Mouse (Mus musculus): ENCODE measurements around the gene Siglech. TPM values are rescaled to one million over a fixed set of nuclear protein-coding genes. Genes with fewer than 3 reads are reported as not detected.
"Not testable (repeated sequence)": the region's sequence is repeated elsewhere in the genome, so short reads cannot be mapped to it uniquely, and the experiment has no call there.

The Siglech gene
- polyA plus RNA-seq, 1 experiment from 2014 or later: 0.27 TPM

DNA sequence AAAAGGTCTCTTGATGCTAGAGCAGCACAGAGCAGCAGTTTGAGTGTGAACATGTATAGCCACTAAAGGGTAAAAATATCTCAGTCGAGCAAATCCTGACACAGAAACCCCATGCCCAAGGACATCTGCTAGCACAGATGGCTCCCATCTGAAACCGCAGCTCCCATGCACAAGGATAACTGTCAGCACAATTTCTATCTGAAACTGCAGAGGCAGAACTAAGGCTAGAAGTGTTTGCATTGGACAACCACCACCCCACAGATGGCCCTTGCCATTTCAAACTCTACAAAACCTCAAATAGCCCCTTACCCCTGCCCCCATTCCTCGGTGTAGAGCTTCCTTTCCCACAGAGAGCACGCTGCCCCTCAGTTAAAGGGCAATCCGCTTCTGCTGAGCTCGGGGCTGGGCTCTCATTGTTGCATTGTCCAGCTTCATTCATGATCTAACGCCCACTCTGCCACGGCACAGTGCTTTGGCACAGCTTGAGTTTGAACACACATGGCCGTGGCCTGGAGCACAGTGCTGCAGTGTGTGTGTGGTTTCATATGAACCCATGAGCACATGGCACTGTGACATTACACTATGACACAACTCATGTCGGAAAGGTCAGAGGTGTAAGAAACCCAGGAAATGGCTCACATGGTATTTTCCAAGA lies 23.3 kb upstream of the Siglech start:
- no peaks in the 10 kb centered on the region for H3K4me1 ChIP-seq (ENCODE audit: insufficient read depth, low read depth, low read length)
- no peak overlapping the region for H3K4me3 ChIP-seq (ENCODE audit: low read depth, low read length)
- ATAC-seq (no peak), DNase-seq (ENCODE audit: low spot score) (no peak)
- TF ChIP-seq EP300 (IDR thresholded peaks at IDR 0.05): no peak
- TF ChIP-seq CTCF (IDR thresholded peaks at IDR 0.05): no peak
- no peaks in the 10 kb centered on the region for H3K36me3 ChIP-seq (ENCODE audit: insufficient read depth, low read length)
- H3K27me3 ChIP-seq (replicated peaks; ENCODE audit: insufficient read depth, low read length): no peaks in the 10 kb centered on the region
- H3K9ac ChIP-seq (replicated peaks; ENCODE audit: low read depth): no peak overlapping the region
- 63% methylated on average over 10 of the region's 10 CpGs for WGBS
- no peak overlapping the region for H3K27ac ChIP-seq (ENCODE audit: low read length)
- H3K4me2 ChIP-seq (replicated peaks; ENCODE audit: low read depth, low read length): no peak overlapping the region
- no peaks in the 10 kb centered on the region for H3K9me3 ChIP-seq (ENCODE audit: low read length)

GRCm38 (mm10) chr7:55750841-55751240 lies 17.1 kb upstream of the Siglech start:
- DNase-seq (ENCODE audit: low spot score) (no peak), ATAC-seq (no peak)
- Histone ChIP-seq H3K4me3 (ENCODE audit: low read depth, low read length) (no peak overlapping the region), H3K4me1 (ENCODE audit: insufficient read depth, low read depth, low read length) (no peaks in the 10 kb centered on the region), H3K4me2 (replicated peaks; ENCODE audit: low read depth, low read length) (no peak overlapping the region), H3K27me3 (replicated peaks; ENCODE audit: insufficient read depth, low read length) (no peaks in the 10 kb centered on the region), H3K9me3 (ENCODE audit: low read length) (no peaks in the 10 kb centered on the region), H3K36me3 (ENCODE audit: insufficient read depth, low read length) (no peaks in the 10 kb centered on the region), H3K27ac (ENCODE audit: low read length) (no peak overlapping the region), H3K9ac (replicated peaks; ENCODE audit: low read depth) (no peak overlapping the region)
- TF ChIP-seq CTCF (IDR thresholded peaks at IDR 0.05): no peak
- 70% methylated on average over 3 of the region's 3 CpGs for WGBS

GRCm38 (mm10) chr7:55759346-55759745 lies 8.6 kb upstream of the Siglech start:
- H3K4me3 ChIP-seq (ENCODE audit: low read depth, low read length): no peak overlapping the region
- DNase-seq (ENCODE audit: low spot score) (no peak), ATAC-seq (no peak)
- H3K4me1 ChIP-seq (ENCODE audit: insufficient read depth, low read depth, low read length): no peaks in the 10 kb centered on the region
- no peak overlapping the region for H3K4me2 ChIP-seq (replicated peaks; ENCODE audit: low read depth, low read length)
- no peak overlapping the region for H3K27ac ChIP-seq (ENCODE audit: low read length)
- TF ChIP-seq EP300 (IDR thresholded peaks at IDR 0.05): no peak
- TF ChIP-seq CTCF (IDR thresholded peaks at IDR 0.05): no peak
- no peaks in the 10 kb centered on the region for H3K27me3 ChIP-seq (replicated peaks; ENCODE audit: insufficient read depth, low read length)
- H3K9ac ChIP-seq (replicated peaks; ENCODE audit: low read depth): no peak overlapping the region
- H3K36me3 ChIP-seq (ENCODE audit: insufficient read depth, low read length): no peaks in the 10 kb centered on the region
- 65% methylated on average over 3 of the region's 3 CpGs for WGBS
- no peaks in the 10 kb centered on the region for H3K9me3 ChIP-seq (ENCODE audit: low read length)

GRCm38 (mm10) chr7:55780011-55780410 lies 12.0 kb downstream of the Siglech start:
- DNase-seq (ENCODE audit: low spot score) (no peak), ATAC-seq (no peak)
- 34% methylated on average over 4 of the region's 4 CpGs for WGBS
- Histone ChIP-seq H3K27me3 (replicated peaks; ENCODE audit: insufficient read depth, low read length) (no peaks in the 10 kb centered on the region), H3K4me2 (replicated peaks; ENCODE audit: low read depth, low read length) (no peak overlapping the region), H3K4me1 (ENCODE audit: insufficient read depth, low read depth, low read length) (no peaks in the 10 kb centered on the region), H3K27ac (ENCODE audit: low read length) (no peak overlapping the region), H3K9me3 (ENCODE audit: low read length) (no peaks in the 10 kb centered on the region), H3K36me3 (ENCODE audit: insufficient read depth, low read length) (no peaks in the 10 kb centered on the region), H3K9ac (replicated peaks; ENCODE audit: low read depth) (no peak overlapping the region), H3K4me3 (ENCODE audit: low read depth, low read length) (no peak overlapping the region)
- no peak for TF ChIP-seq EP300 (IDR thresholded peaks at IDR 0.05)
- TF ChIP-seq CTCF (IDR thresholded peaks at IDR 0.05): no peak

- TF ChIP-seq CTCF (IDR thresholded peaks at IDR 0.05): no peak
- TF ChIP-seq EP300 (IDR thresholded peaks at IDR 0.05): no peak
- ATAC-seq (no peak), DNase-seq (ENCODE audit: low spot score) (no peak)
- H3K4me3 ChIP-seq (ENCODE audit: low read depth, low read length): no peak overlapping the region
- H3K4me2 ChIP-seq (replicated peaks; ENCODE audit: low read depth, low read length): no peak overlapping the region
- H3K36me3 ChIP-seq (ENCODE audit: insufficient read depth, low read length): no peaks in the 10 kb centered on the region
- H3K27ac ChIP-seq (ENCODE audit: low read length): no peak overlapping the region
- no peaks in the 10 kb centered on the region for H3K4me1 ChIP-seq (ENCODE audit: insufficient read depth, low read depth, low read length)
- H3K9me3 ChIP-seq (ENCODE audit: low read length): no peaks in the 10 kb centered on the region
- H3K9ac ChIP-seq (replicated peaks; ENCODE audit: low read depth): no peak overlapping the region
- H3K27me3 ChIP-seq (replicated peaks; ENCODE audit: insufficient read depth, low read length): no peaks in the 10 kb centered on the region
- WGBS: 57% methylated on average over 3 of the region's 3 CpGs
Observed at GRCm38 (mm10) chr7:55782493-55782892, 14.5 kb downstream of the Siglech start.

- Histone ChIP-seq H3K4me2 (replicated peaks; ENCODE audit: low read depth, low read length) (no peak overlapping the region), H3K9me3 (ENCODE audit: low read length) (no peaks in the 10 kb centered on the region), H3K4me1 (ENCODE audit: insufficient read depth, low read depth, low read length) (no peaks in the 10 kb centered on the region), H3K9ac (replicated peaks; ENCODE audit: low read depth) (no peak overlapping the region), H3K27me3 (replicated peaks; ENCODE audit: insufficient read depth, low read length) (no peaks in the 10 kb centered on the region), H3K4me3 (ENCODE audit: low read depth, low read length) (no peak overlapping the region), H3K27ac (ENCODE audit: low read length) (no peak overlapping the region), H3K36me3 (ENCODE audit: insufficient read depth, low read length) (no peaks in the 10 kb centered on the region)
- TF ChIP-seq CTCF (IDR thresholded peaks at IDR 0.05): no peak
- TF ChIP-seq EP300 (IDR thresholded peaks at IDR 0.05): no peak
- peak; percentile 47; the same call in 1 of the 2 replicates for ATAC-seq
- no peak for DNase-seq (ENCODE audit: low spot score)
- 29% methylated on average over 3 of the region's 3 CpGs for WGBS
Observed at GRCm38 (mm10) chr7:55784580-55784979, 16.6 kb downstream of the Siglech start.

GRCm38 (mm10) chr7:55790586-55790985 lies 22.6 kb downstream of the Siglech start:
- WGBS: 41% methylated on average over 5 of the region's 5 CpGs

More at GRCm38 (mm10) chr7:55790586-55790985, 22.6 kb downstream of the Siglech start:
- not testable (repeated sequence) for DNase-seq (ENCODE audit: low spot score); H3K9me3 ChIP-seq (ENCODE audit: low read length); H3K4me1 ChIP-seq (ENCODE audit: insufficient read depth, low read depth, low read length); ATAC-seq; H3K27ac ChIP-seq (ENCODE audit: low read length); H3K9ac ChIP-seq (replicated peaks; ENCODE audit: low read depth); H3K27me3 ChIP-seq (replicated peaks; ENCODE audit: insufficient read depth, low read length); H3K4me2 ChIP-seq (replicated peaks; ENCODE audit: low read depth, low read length); H3K4me3 ChIP-seq (ENCODE audit: low read depth, low read length); H3K36me3 ChIP-seq (ENCODE audit: insufficient read depth, low read length)
